7 mouse cellular contexts compared by ENCODE assay signal in the genomic region with DNA sequence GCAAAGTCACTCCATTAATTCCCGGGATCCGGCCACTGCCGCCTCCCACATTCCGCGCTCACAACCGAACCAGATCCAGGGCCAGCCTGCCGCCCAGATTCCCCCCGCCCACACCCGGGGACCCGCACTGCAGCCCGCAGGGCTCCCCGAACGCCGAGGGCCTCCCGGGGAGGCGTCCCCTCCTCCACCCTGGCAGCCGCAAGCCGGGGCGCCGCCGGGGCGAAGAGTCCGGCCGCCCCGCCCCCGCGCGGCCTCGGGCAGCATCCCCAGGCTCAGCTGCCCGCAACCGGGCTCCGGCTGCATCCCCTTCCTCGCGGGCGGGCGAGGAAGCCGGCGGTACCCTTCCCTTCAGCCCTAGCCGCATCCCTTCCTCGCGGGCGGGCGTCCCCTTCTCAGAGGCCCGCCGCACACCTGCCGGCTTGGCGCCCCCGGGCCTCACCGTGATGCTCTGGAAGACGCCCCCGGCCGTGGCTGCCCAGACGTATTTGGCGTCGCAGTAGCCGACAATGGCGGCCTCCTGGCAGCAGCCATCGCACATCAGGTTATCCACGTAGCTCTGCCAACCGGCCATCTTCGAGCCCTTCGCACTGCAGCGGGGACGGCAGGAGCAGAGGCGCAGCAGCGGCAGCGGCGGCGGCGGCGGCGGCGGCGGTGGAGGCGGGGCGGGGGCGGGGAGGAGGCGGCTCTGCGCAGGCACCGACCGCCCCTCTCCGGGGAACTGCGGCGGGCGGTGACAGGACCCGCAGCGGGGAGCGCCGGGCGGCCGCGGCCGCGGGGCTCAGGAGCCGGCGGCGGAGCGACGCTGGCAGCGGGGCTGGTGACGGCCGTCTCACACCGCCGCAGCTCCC. TPM values are rescaled to one million over a fixed set of nuclear protein-coding genes. Genes with fewer than 3 reads are reported as not detected.
A peak's percentile ranks its signal among the peaks of the same experiment; 100 is the strongest.
DNase-seq lines count a peak whose midpoint lies in the region; ATAC-seq and TF ChIP-seq lines count a peak whose summit lies in the region.

No protein-coding gene starts in this region.

- TF ChIP-seq CTCF in spleen, adult 2 months (IDR thresholded peaks at IDR 0.05; ENCODE audit: extremely low read depth, insufficient read depth, insufficient read length, insufficient replicate concordance), result no peak

- H3K27me3 ChIP-seq in limb, embryonic 12.5 days, result no peaks in the 10 kb centered on the region
- H3K27me3 ChIP-seq in midbrain, embryonic 14.5 days (ENCODE audit: control insufficient read depth, insufficient read depth, low read length), result no peaks in the 10 kb centered on the region
- H3K27me3 ChIP-seq in spleen, adult 2 months (ENCODE audit: control insufficient read depth, insufficient read depth, low read length), result no peaks in the 10 kb centered on the region; the same call in 1 of the 2 replicates

- TF ChIP-seq POLR2A in spleen, adult 2 months (IDR thresholded peaks at IDR 0.05; ENCODE audit: low read depth, low read length), result no peak

- H3K4me1 ChIP-seq in limb, embryonic 12.5 days (replicated peaks), result peaks cover 14% of the 10 kb centered on the region
- peaks cover 14% of the 10 kb centered on the region for H3K4me1 ChIP-seq in midbrain, embryonic 14.5 days (ENCODE audit: control insufficient read depth, insufficient read depth, low read length)
- H3K4me1 ChIP-seq in spleen, adult 2 months (ENCODE audit: control insufficient read depth, insufficient read depth, insufficient read length), result 0 out of 2 replicates have a peak, but pooled peaks cover 2% of the 10 kb centered on the region

- under 1% methylated on average over 95 of the region's 104 CpGs for WGBS in limb, embryonic 12.5 days
- WGBS in midbrain, embryonic 14.5 days, result under 1% methylated on average over 94 of the region's 104 CpGs
- 1% methylated on average over 104 of the region's 104 CpGs for WGBS in spleen, adult 2 months

- H3K36me3 ChIP-seq in limb, embryonic 12.5 days, result peaks cover 16% of the 10 kb centered on the region
- H3K36me3 ChIP-seq in midbrain, embryonic 14.5 days (ENCODE audit: control insufficient read depth, insufficient read depth, low read length), result peaks cover 30% of the 10 kb centered on the region
- H3K36me3 ChIP-seq in spleen, adult 2 months (ENCODE audit: control insufficient read depth, insufficient read depth, low read length), result no peaks in the 10 kb centered on the region

- H3K9ac ChIP-seq in limb, embryonic 12.5 days (replicated peaks), result peak overlapping the region; percentile 90
- peak overlapping the region; percentile 99 for H3K9ac ChIP-seq in midbrain, embryonic 14.5 days (replicated peaks; ENCODE audit: low read length)

- H3K27ac ChIP-seq in limb, embryonic 12.5 days, result peak overlapping the region; percentile 95
- H3K27ac ChIP-seq in midbrain, embryonic 14.5 days (replicated peaks; ENCODE audit: low read depth, low read length), result peak overlapping the region; percentile 99
- no peak overlapping the region for H3K27ac ChIP-seq in spleen, adult 2 months (ENCODE audit: insufficient read depth, low read length)

- peak; percentile 72 to 90 for DNase-seq in adrenal gland, adult (ENCODE audit: inconsistent age in 2 of 2, low spot score in 1 of 2)
- DNase-seq in embryo, embryonic 11 days, result peak; percentile 70
- DNase-seq in heart, adult 11 months, result peak; percentile 96
- DNase-seq in kidney, adult 11 months, result peak; percentile 49
- DNase-seq in midbrain, embryonic 14.5 days, result peak; percentile 80
- peak in 1 of 2 experiments; percentile 30 for DNase-seq in spleen, adult 2 months (ENCODE audit: low read depth in 1 of 2, low spot score in 2 of 2)

- H3K9me3 ChIP-seq in limb, embryonic 12.5 days, result no peaks in the 10 kb centered on the region
- no peaks in the 10 kb centered on the region for H3K9me3 ChIP-seq in midbrain, embryonic 14.5 days (ENCODE audit: control insufficient read depth, low read length)

- peak; percentile 66 for ATAC-seq in limb, embryonic 12.5 days (ENCODE audit: insufficient number of reproducible peaks, insufficient read depth, low FRiP score, low TSS enrichment, low read depth)
- peak; percentile 87 for ATAC-seq in midbrain, embryonic 14.5 days (ENCODE audit: low FRiP score, low TSS enrichment)

- H3K4me3 ChIP-seq in limb, embryonic 12.5 days (replicated peaks), result peak overlapping the region; percentile 92
- peak overlapping the region; percentile 98 for H3K4me3 ChIP-seq in midbrain, embryonic 14.5 days (replicated peaks; ENCODE audit: low read depth, low read length)
- peak overlapping the region; percentile 77 for H3K4me3 ChIP-seq in spleen, adult 2 months (ENCODE audit: extremely low read depth, insufficient read depth, insufficient read length)

- peak overlapping the region; percentile 66 for H3K4me2 ChIP-seq in limb, embryonic 12.5 days
- H3K4me2 ChIP-seq in midbrain, embryonic 14.5 days (ENCODE audit: low read length), result peak overlapping the region; percentile 72

RNA-seq across cellular contexts. Expression of gene Pfn2, which starts 0.7 kb away (rescaled TPM):
- polyA plus RNA-seq in limb, embryonic 12.5 days (2016; fragmentation: Nextera tagmentation; extraction: Ambion mirVana), result 139 and 142 TPM in 2 replicates
- 580 and 670 TPM in 2 replicates for polyA plus RNA-seq in midbrain, embryonic 14.5 days (2014; fragmentation: Nextera tagmentation; extraction: Ambion mirVana)
- 1.8 and 2.5 TPM in 2 replicates for polyA plus RNA-seq in spleen, adult 2 months (2012; rRNA removed)

Comparison
In these comparisons a context has a peak if more than half of its experiments do, and no peak if none do; other contexts are left out.
1. RNA of gene Pfn2, which starts 0.7 kb away (polyA plus RNA-seq): 580 to 670 TPM in midbrain, embryonic 14.5 days and 139 to 142 TPM in limb, embryonic 12.5 days; 1.8 to 2.5 TPM in spleen, adult 2 months; every median in the first group is over 10 times any median in the second.
2. Peak in every context shown above with its lines, with median percentiles within 50 percentile points of each other: H3K4me3 ChIP-seq.